Mouse (Mus musculus) liver, adult 2 months (tissue): Measurements from ENCODE around the gene Pafah2.

Source experiments
- CTCF ChIP-seq: fragments of 200-500 bp; IDR thresholded peaks from 2 replicates; pipeline ENCODE4 v1.5.1; 2011; ENCODE audit warnings: low read depth, low read length, control low read depth
- POLR2A ChIP-seq: fragments of 200-500 bp; IDR thresholded peaks from 2 replicates; pipeline ENCODE4 v1.6.1; 2011; ENCODE audit warnings: low read length, control low read depth; ENCODE audit not compliant: insufficient read depth; ENCODE audit errors: extremely low read depth

DNA sequence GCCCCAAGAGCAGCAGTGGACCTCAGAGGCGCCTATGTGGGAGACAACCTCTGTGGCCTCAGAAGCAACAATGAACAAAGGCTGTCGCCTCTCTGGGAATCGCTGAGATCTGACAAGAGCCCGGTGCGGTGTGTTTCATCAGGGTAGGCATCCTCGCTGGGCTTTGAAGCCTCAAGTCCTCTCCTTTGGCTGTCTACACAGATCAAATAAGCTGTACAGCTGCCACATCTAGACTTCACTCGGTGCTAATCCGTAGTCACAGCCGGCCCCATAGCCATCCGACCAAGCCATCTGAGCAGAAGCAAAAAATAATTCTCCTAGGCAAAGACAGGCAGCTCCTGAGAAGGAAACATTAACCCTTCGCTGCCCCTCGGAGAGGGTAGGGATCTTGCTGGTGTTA lies 69.7 kb downstream of the Pafah2 start:
- TF ChIP-seq POLR2A, result no peak
- TF ChIP-seq CTCF, result no peak
